Mouse (Mus musculus) inflammation-experienced regulatory T-cells, adult 16 weeks (primary cell): Measurements from ENCODE around the gene Gm10354. TPM values are rescaled to one million over a fixed set of nuclear protein-coding genes. Genes with fewer than 3 reads are reported as not detected.

Source experiments
- polyA plus RNA-seq: library from polyadenylated mRNA; unstranded; fragments of 100-300 nt; shearing (Covaris generic); gene quantifications from one replicate; pipeline ENCODE4 v1.2.1, GENCODE M21; 2017

The Gm10354 gene
- not detected for polyA plus RNA-seq

GRCm38 (mm10) chr5:14978835-14979234 is at the start of gene Gm10354:
Gene Gm10354 (minus strand): TSS chr5:14978935.

GRCm38 (mm10) chr5:14938329-14938728 is 40.4 kb downstream of the Gm10354 start, which contains the start of gene Speer4e:
Gene Speer4e (minus strand): TSS chr5:14938429.

Other genes starting within 250 kb of the Gm10354 start
- gene Gm9758, start 64.0 kb downstream of the Gm10354 start, polyA plus RNA-seq = not detected
- not detected for gene Speer4e, start 40.5 kb downstream of the Gm10354 start, polyA plus RNA-seq
- gene Gm17019, start 54.1 kb upstream of the Gm10354 start, polyA plus RNA-seq = not detected